Comparison of ENCODE assay signal across 7 mouse cellular contexts in genomic region chr3:101925663-101926062, GRCm38 (mm10). TPM values are rescaled to one million over a fixed set of nuclear protein-coding genes. Genes with fewer than 3 reads are reported as not detected.
DNase-seq lines count a peak whose midpoint lies in the region; ATAC-seq lines count a peak whose summit lies in the region.

No protein-coding gene starts in this region.

- H3K9me3 ChIP-seq in forebrain, embryonic 16.5 days (ENCODE audit: control insufficient read depth, low read length), result no peaks in the 10 kb centered on the region
- no peaks in the 10 kb centered on the region for H3K9me3 ChIP-seq in limb, embryonic 10.5 days (replicated peaks)

- H3K4me3 ChIP-seq in forebrain, embryonic 16.5 days (replicated peaks; ENCODE audit: low read length), result no peak overlapping the region
- no peak overlapping the region for H3K4me3 ChIP-seq in limb, embryonic 10.5 days

- H3K4me2 ChIP-seq in forebrain, embryonic 16.5 days (ENCODE audit: low read length), result no peak overlapping the region

- H3K36me3 ChIP-seq in forebrain, embryonic 16.5 days (ENCODE audit: control insufficient read depth, insufficient read depth), result no peaks in the 10 kb centered on the region
- H3K36me3 ChIP-seq in limb, embryonic 10.5 days, result no peaks in the 10 kb centered on the region

- peak overlapping the region; percentile 17 for H3K27ac ChIP-seq in forebrain, embryonic 16.5 days (ENCODE audit: low read length)
- H3K27ac ChIP-seq in limb, embryonic 10.5 days, result peak overlapping the region; percentile 93

- no peak overlapping the region for H3K9ac ChIP-seq in forebrain, embryonic 16.5 days (replicated peaks; ENCODE audit: low read depth, low read length)

- peak; percentile 34 for ATAC-seq in forebrain, embryonic 16.5 days

- WGBS in forebrain, embryonic 16.5 days, result 65% methylated on average over 1 of the region's 1 CpGs
- 67% methylated on average over 1 of the region's 1 CpGs for WGBS in limb, embryonic 10.5 days

- H3K4me1 ChIP-seq in forebrain, embryonic 16.5 days (replicated peaks; ENCODE audit: control insufficient read depth, insufficient read depth, low read length), result peaks cover 21% of the 10 kb centered on the region
- H3K4me1 ChIP-seq in limb, embryonic 10.5 days, result peaks cover 60% of the 10 kb centered on the region

- DNase-seq in 416B (ENCODE audit: low read depth) (peak; percentile 24), adipocyte (ENCODE audit: low spot score) (peak; percentile 26)
- no peak for DNase-seq in limb, embryonic 10.5 days (ENCODE audit: low spot score)
- no peak for DNase-seq in right cerebral cortex, adult 18-20 months
- DNase-seq in layer of hippocampus, adult 9-11 months, result no peak
- no peak for DNase-seq in adrenal gland, adult (ENCODE audit: inconsistent age in 2 of 2, low spot score in 1 of 2)

- H3K27me3 ChIP-seq in forebrain, embryonic 16.5 days (replicated peaks; ENCODE audit: control insufficient read depth, insufficient read depth, low read length), result no peaks in the 10 kb centered on the region
- 0 out of 2 replicates have a peak, but pooled peaks cover 3% of the 10 kb centered on the region for H3K27me3 ChIP-seq in limb, embryonic 10.5 days (ENCODE audit: low read depth, poor library complexity, severe bottlenecking)

RNA-seq across cellular contexts. Expression of gene Slc22a15, which starts 1.4 kb away (rescaled TPM):
- 3.9 and 4.6 TPM in 2 replicates for polyA plus RNA-seq in forebrain, embryonic 16.5 days (2015; fragmentation: Nextera tagmentation; extraction: Ambion mirVana)
- polyA plus RNA-seq in limb, embryonic 10.5 days (2016; fragmentation: Nextera tagmentation; extraction: Ambion mirVana), result 2.8 and 3.5 TPM in 2 replicates

Comparison
In these comparisons a context has a peak if more than half of its experiments do, and no peak if none do; other contexts are left out.
1. DNase-seq: peak in 416B (single experiment) and adipocyte (single experiment); none in limb, embryonic 10.5 days (single experiment), right cerebral cortex, adult 18-20 months (single experiment), layer of hippocampus, adult 9-11 months (single experiment) and adrenal gland, adult (0 of 2).